Mouse (Mus musculus) kidney, postnatal 36 days (tissue): ENCODE results near the gene Atp6v1g1.

Experiments used
- DNase-seq, 2 experiments: peaks; one replicate each; pipeline ENCODE4 v3.0.0; 2021 to 2022; ENCODE audit warnings: mixed read lengths in 2 of 2

Atp6v1g1 gene

GRCm38 (mm10) chr4:63547799-63548198 is 3.2 kb downstream of the Atp6v1g1 start:
- peak in 1 of 2 experiments; percentile 51 for DNase-seq

- DNase-seq, result no peak
These were observed 3.9 kb downstream of the Atp6v1g1 start for GRCm38 (mm10) chr4:63548491-63548890.

- DNase-seq, result no peak
These were observed 6.3 kb downstream of the Atp6v1g1 start for GRCm38 (mm10) chr4:63550908-63551307.

- no peak for DNase-seq
These were observed 8.3 kb downstream of the Atp6v1g1 start for GRCm38 (mm10) chr4:63552865-63553264.

- no peak for DNase-seq
These were observed 9.4 kb downstream of the Atp6v1g1 start for GRCm38 (mm10) chr4:63553789-63554576.

- no peak for DNase-seq
These were observed 10.0 kb downstream of the Atp6v1g1 start for GRCm38 (mm10) chr4:63554616-63555015.

GRCm38 (mm10) chr4:63555111-63555510 is 10.5 kb downstream of the Atp6v1g1 start:
- no peak for DNase-seq

GRCm38 (mm10) chr4:63556665-63557064 is 12.1 kb downstream of the Atp6v1g1 start:
- no peak for DNase-seq

- DNase-seq, result peak; percentile 50 to 62
These were observed 12.8 kb downstream of the Atp6v1g1 start for GRCm38 (mm10) chr4:63557124-63558059.

- peak; percentile 65 to 87 for DNase-seq
These were observed 14.0 kb downstream of the Atp6v1g1 start, which contains the start of gene Tmem268 for GRCm38 (mm10) chr4:63558407-63559081. TSS of gene Tmem268 (plus strand) at chr4:63558781.

- no peak for DNase-seq
These were observed 14.6 kb downstream of the Atp6v1g1 start for GRCm38 (mm10) chr4:63559127-63559697.

GRCm38 (mm10) chr4:63560079-63560478 is 15.5 kb downstream of the Atp6v1g1 start:
- DNase-seq, result no peak

GRCm38 (mm10) chr4:63561861-63562675 is 17.5 kb downstream of the Atp6v1g1 start:
- peak; percentile 47 to 75 for DNase-seq

GRCm38 (mm10) chr4:63562742-63563141 is 18.2 kb downstream of the Atp6v1g1 start:
- DNase-seq, result no peak

- DNase-seq, result no peak
These were observed 23.3 kb downstream of the Atp6v1g1 start for GRCm38 (mm10) chr4:63567712-63568390.

GRCm38 (mm10) chr4:63569322-63569721 is 24.8 kb downstream of the Atp6v1g1 start:
- DNase-seq, result no peak

- no peak for DNase-seq
These were observed 25.7 kb downstream of the Atp6v1g1 start for GRCm38 (mm10) chr4:63570208-63570781.

GRCm38 (mm10) chr4:63572621-63573020 is 28.0 kb downstream of the Atp6v1g1 start:
- DNase-seq, result no peak

GRCm38 (mm10) chr4:63579649-63580048 is 35.1 kb downstream of the Atp6v1g1 start:
- DNase-seq, result no peak

- DNase-seq, result no peak
These were observed 35.5 kb downstream of the Atp6v1g1 start for GRCm38 (mm10) chr4:63580078-63580477.

GRCm38 (mm10) chr4:63582580-63582979 is 38.0 kb downstream of the Atp6v1g1 start:
- DNase-seq, result no peak
